Mouse (Mus musculus) gastrocnemius, postnatal 36 days (tissue): Measurements from ENCODE around the gene Tmem167b. TPM values are rescaled to one million over a fixed set of nuclear protein-coding genes. Genes with fewer than 3 reads are reported as not detected.

ENCODE experiments used
- DNase-seq, 2 experiments: peaks; one replicate each; pipeline ENCODE4 v3.0.0; 2022
- intact Hi-C: fragments of 180-260 bp; cut with DNase I; formaldehyde crosslinking; loops from one replicate; pipeline ENCODE4 v1.15.1; 2025
- microRNA-seq, 2 experiments: library from miRNA; unstranded; fragments of <30 nt; microRNA quantifications; one replicate each; pipeline ENCODE4 v1.2.0; 2021
- total RNA-seq, 2 experiments: library from RNA; stranded (reverse); gene quantifications; 2 replicates each; pipeline ENCODE4 v1.2.3; 2021

The Tmem167b gene
- total RNA-seq, 2 experiments from 2014 or later = 12.3 to 14.0 TPM

GRCm38 (mm10) chr3:108554111-108554561 lies 8.1 kb downstream of the Tmem167b start:
- intact Hi-C loops = loop anchor here (5.0 kb wide), 1 partner anchor 87 kb away; no protein-coding TSS in a partner anchor
- DNase-seq = peak in 1 of 2 experiments; percentile 20

- intact Hi-C loops = no loop called here
- no peak for DNase-seq
Observed at GRCm38 (mm10) chr3:108542299-108542698, 20.0 kb downstream of the Tmem167b start.

GRCm38 (mm10) chr3:108537303-108537702 lies 25.0 kb downstream of the Tmem167b start:
- intact Hi-C loops = no loop called here
- peak; percentile 71 to 78 for DNase-seq

GRCm38 (mm10) chr3:108536517-108537260 lies 25.6 kb downstream of the Tmem167b start, which contains the start of gene 5330417C22Rik:
Gene 5330417C22Rik (minus strand): TSS chr3:108536536.
- no peak for DNase-seq
- intact Hi-C loops = no loop called here

- intact Hi-C loops = no loop called here
- no peak for DNase-seq
Observed at GRCm38 (mm10) chr3:108535896-108536516, 26.3 kb downstream of the Tmem167b start.

- intact Hi-C loops = no loop called here
- DNase-seq = no peak
Observed at GRCm38 (mm10) chr3:108533951-108534350, 28.3 kb downstream of the Tmem167b start, which contains the start of gene 1700013F07Rik. Gene 1700013F07Rik (plus strand): TSS chr3:108534150.

GRCm38 (mm10) chr3:108533114-108533885 lies 29.0 kb downstream of the Tmem167b start:
- intact Hi-C loops = no loop called here
- no peak for DNase-seq

GRCm38 (mm10) chr3:108528489-108528888 lies 33.8 kb downstream of the Tmem167b start:
- intact Hi-C loops = no loop called here
- DNase-seq = no peak

- no peak for DNase-seq
- intact Hi-C loops = no loop called here
Observed at GRCm38 (mm10) chr3:108523415-108523814, 38.9 kb downstream of the Tmem167b start.

- no peak for DNase-seq
- intact Hi-C loops = no loop called here
Observed at GRCm38 (mm10) chr3:108518276-108518675, 44.0 kb downstream of the Tmem167b start.

GRCm38 (mm10) chr3:108513465-108513864 lies 48.8 kb downstream of the Tmem167b start:
- no peak for DNase-seq
- intact Hi-C loops = no loop called here

- intact Hi-C loops = no loop called here
- no peak for DNase-seq
Observed at GRCm38 (mm10) chr3:108510716-108511483, 51.4 kb downstream of the Tmem167b start.

- DNase-seq = no peak
- intact Hi-C loops = no loop called here
Observed at GRCm38 (mm10) chr3:108510156-108510555, 52.1 kb downstream of the Tmem167b start.

GRCm38 (mm10) chr3:108508745-108509474 lies 53.4 kb downstream of the Tmem167b start:
- intact Hi-C loops = no loop called here
- DNase-seq = no peak

Small RNA genes within 50 kb of the gene (microRNA-seq; reads per million reads assigned to microRNA genes)
- 0 reads per million in 2 experiments for gene Gm22860

Other genes starting within 250 kb of the Tmem167b start
- not detected for gene Mybphl, start 197.6 kb downstream of the Tmem167b start, total RNA-seq
- gene Psrc1, start 178.6 kb downstream of the Tmem167b start, total RNA-seq = under 1 TPM; 0.26 to 0.32 TPM
- 1 to 10 TPM; 6.4 to 8.2 TPM for gene Celsr2, start 146.9 kb downstream of the Tmem167b start, total RNA-seq
- 100 to 1,000 TPM; 114 to 119 TPM for gene Sars, start 117.3 kb downstream of the Tmem167b start, total RNA-seq
- gene 1700013F07Rik, start 28.3 kb downstream of the Tmem167b start, total RNA-seq = not detected
- gene 5330417C22Rik, start 25.9 kb downstream of the Tmem167b start, total RNA-seq = under 1 TPM; 0.05 to 0.25 TPM
- gene Taf13, start 9.2 kb upstream of the Tmem167b start, total RNA-seq = 10 to 100 TPM; 18.0 to 21.4 TPM
- gene Wdr47, start 28.8 kb upstream of the Tmem167b start, total RNA-seq = 1 to 10 TPM; 4.3 TPM
- gene Clcc1, start 91.4 kb upstream of the Tmem167b start, total RNA-seq = 10 to 100 TPM; 31.8 to 38.9 TPM
- 1 to 10 TPM; 1.7 to 1.9 TPM for gene Gpsm2, start 159.8 kb upstream of the Tmem167b start, total RNA-seq
- gene Aknad1, start 177.2 kb upstream of the Tmem167b start, total RNA-seq = under 1 TPM; 0.10 to 0.25 TPM